13 mouse cellular contexts compared by ENCODE assay signal in the genomic region with DNA sequence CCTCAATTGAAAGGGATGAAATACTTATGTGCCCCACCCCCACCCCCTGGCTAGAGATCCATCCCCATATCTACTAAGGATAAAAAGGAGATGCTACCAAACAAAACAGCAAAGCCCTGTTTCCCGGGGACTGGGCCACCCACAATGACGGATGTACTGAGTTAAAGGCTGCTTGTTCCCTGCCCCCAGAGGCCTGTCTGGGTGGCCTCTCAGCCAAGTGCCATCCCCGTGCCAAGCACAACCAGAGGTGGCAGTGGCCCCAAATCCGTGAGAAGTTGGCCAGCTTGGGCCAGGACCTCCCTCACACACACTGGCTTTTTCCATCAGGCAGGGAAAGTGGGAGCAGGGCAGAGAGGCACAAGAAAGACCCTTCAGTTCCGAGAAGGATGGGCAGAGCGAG. TPM values are rescaled to one million over a fixed set of nuclear protein-coding genes. Genes with fewer than 3 reads are reported as not detected.
A peak's percentile ranks its signal among the peaks of the same experiment; 100 is the strongest.
DNase-seq lines count a peak whose midpoint lies in the region; ATAC-seq and TF ChIP-seq lines count a peak whose summit lies in the region.
"Had no signal": no experiment of that assay in that cellular context is flagged by ENCODE, and none has a peak within 500 bp of the region (broad histone marks: within the 10 kb centered on the region; RNA-seq: fewer than 3 reads in every experiment).

No protein-coding gene starts in this region.

- no peak overlapping the region for H3K4me3 ChIP-seq in hindbrain, embryonic 14.5 days (replicated peaks; ENCODE audit: low read length)
- no peak overlapping the region for H3K4me3 ChIP-seq in hindbrain, embryonic 13.5 days
- H3K4me3 ChIP-seq in lung, embryonic 14.5 days (ENCODE audit: low read depth, low read length), result no peak overlapping the region
- H3K4me3 ChIP-seq: embryonic facial prominence, embryonic 12.5 days; neural tube, embryonic 13.5 days had no signal

- no peak overlapping the region for H3K4me2 ChIP-seq in hindbrain, embryonic 14.5 days (replicated peaks)
- H3K4me2 ChIP-seq in hindbrain, embryonic 13.5 days, result no peak overlapping the region
- no peak overlapping the region for H3K4me2 ChIP-seq in lung, embryonic 14.5 days
- H3K4me2 ChIP-seq: embryonic facial prominence, embryonic 12.5 days; midbrain, embryonic 11.5 days; neural tube, embryonic 13.5 days had no signal

- H3K4me1 ChIP-seq in hindbrain, embryonic 14.5 days (replicated peaks; ENCODE audit: control insufficient read depth, insufficient read depth, low read length), result peaks cover 10% of the 10 kb centered on the region; the same call in 1 of the 2 replicates
- peaks cover 35% of the 10 kb centered on the region for H3K4me1 ChIP-seq in hindbrain, embryonic 13.5 days (replicated peaks)
- peaks cover 49% of the 10 kb centered on the region for H3K4me1 ChIP-seq in lung, embryonic 14.5 days (ENCODE audit: insufficient read depth)

- TF ChIP-seq CTCF in lung, embryonic 14.5 days (IDR thresholded peaks at IDR 0.05; ENCODE audit: low read depth), result peak; percentile 20; the same call in 1 of the 2 replicates

- H3K27me3 ChIP-seq in hindbrain, embryonic 14.5 days (ENCODE audit: control insufficient read depth, insufficient read depth, low read length), result no peaks in the 10 kb centered on the region
- no peaks in the 10 kb centered on the region for H3K27me3 ChIP-seq in hindbrain, embryonic 13.5 days
- no peaks in the 10 kb centered on the region for H3K27me3 ChIP-seq in lung, embryonic 14.5 days (ENCODE audit: insufficient read depth, low read length)
- H3K27me3 ChIP-seq: embryonic facial prominence, embryonic 12.5 days; neural tube, embryonic 13.5 days had no signal

- ATAC-seq in hindbrain, embryonic 14.5 days (ENCODE audit: low FRiP score), result peak; percentile 40; the same call in 1 of the 2 replicates
- ATAC-seq in hindbrain, embryonic 13.5 days (ENCODE audit: low FRiP score), result no peak
- no peak for ATAC-seq in lung, embryonic 14.5 days (ENCODE audit: insufficient read depth)

- WGBS in hindbrain, embryonic 14.5 days, result 49% methylated on average over 6 of the region's 6 CpGs
- 44% methylated on average over 6 of the region's 6 CpGs for WGBS in hindbrain, embryonic 13.5 days
- WGBS in lung, embryonic 14.5 days, result 41% methylated on average over 6 of the region's 6 CpGs

- H3K36me3 ChIP-seq in hindbrain, embryonic 14.5 days (replicated peaks; ENCODE audit: control insufficient read depth, insufficient read depth), result no peaks in the 10 kb centered on the region
- no peaks in the 10 kb centered on the region for H3K36me3 ChIP-seq in hindbrain, embryonic 13.5 days
- H3K36me3 ChIP-seq in lung, embryonic 14.5 days (ENCODE audit: insufficient read depth), result peaks cover 10% of the 10 kb centered on the region; the same call in 1 of the 2 replicates
- H3K36me3 ChIP-seq: neural tube, embryonic 13.5 days had no signal

- no peak overlapping the region for H3K9ac ChIP-seq in hindbrain, embryonic 14.5 days
- H3K9ac ChIP-seq in hindbrain, embryonic 13.5 days, result no peak overlapping the region
- no peak overlapping the region for H3K9ac ChIP-seq in lung, embryonic 14.5 days
- H3K9ac ChIP-seq: embryonic facial prominence, embryonic 12.5 days; liver, embryonic 14.5 days; neural tube, embryonic 13.5 days had no signal

- H3K9me3 ChIP-seq in hindbrain, embryonic 14.5 days (ENCODE audit: control insufficient read depth, low read length), result no peaks in the 10 kb centered on the region
- H3K9me3 ChIP-seq in hindbrain, embryonic 13.5 days, result no peaks in the 10 kb centered on the region
- H3K9me3 ChIP-seq in lung, embryonic 14.5 days (ENCODE audit: low read depth, low read length), result no peaks in the 10 kb centered on the region
- H3K9me3 ChIP-seq: embryonic facial prominence, embryonic 12.5 days had no signal

- DNase-seq in adrenal gland, postnatal 10 days, result peak; percentile 74
- DNase-seq in adrenal gland, adult 2 months, result no peak
- no peak for DNase-seq in hindbrain, embryonic 14.5 days (ENCODE audit: low spot score)
- DNase-seq in lung, embryonic 14.5 days, result peak; percentile 72
- DNase-seq in lung, postnatal 36 days, result no peak
- peak; percentile 31 for DNase-seq in cerebellum, adult 9-10 months
- no peak for DNase-seq in thymus, postnatal 14 days
- DNase-seq: spleen, adult 18-20 months had no signal

- H3K27ac ChIP-seq in hindbrain, embryonic 14.5 days, result no peak overlapping the region
- H3K27ac ChIP-seq in hindbrain, embryonic 13.5 days, result no peak overlapping the region
- peak overlapping the region; percentile 69; the same call in 1 of the 2 replicates for H3K27ac ChIP-seq in lung, embryonic 14.5 days (ENCODE audit: low read depth)
- H3K27ac ChIP-seq: embryonic facial prominence, embryonic 12.5 days; liver, embryonic 14.5 days; neural tube, embryonic 13.5 days had no signal

RNA-seq across cellular contexts. Expression of a gene that starts 45.0 kb away (rescaled TPM):
- total RNA-seq in adrenal gland, postnatal 10 days (2021), result 10 to 100 TPM; 24.4 to 31.8 TPM
- total RNA-seq in adrenal gland, adult 2 months (2021), result 10 to 100 TPM; 30.4 to 33.7 TPM
- polyA plus RNA-seq in adrenal gland, adult 2 months (2012; rRNA removed), result 29.5 and 41.9 TPM in 2 replicates
- polyA plus RNA-seq in hindbrain, embryonic 14.5 days (2014; fragmentation: Nextera tagmentation; extraction: Ambion mirVana), result 7.3 and 9.0 TPM in 2 replicates
- polyA plus RNA-seq in hindbrain, embryonic 13.5 days (2015; fragmentation: Nextera tagmentation; extraction: Ambion mirVana), result 11.9 and 12.0 TPM in 2 replicates
- polyA plus RNA-seq in lung, embryonic 14.5 days (2014; fragmentation: Nextera tagmentation; extraction: Ambion mirVana), result 16.1 and 16.4 TPM in 2 replicates

Comparison
In these comparisons a context has a peak if more than half of its experiments do, and no peak if none do; other contexts are left out.
1. DNase-seq: peak in adrenal gland, postnatal 10 days (single experiment), lung, embryonic 14.5 days (single experiment) and cerebellum, adult 9-10 months (single experiment); none in adrenal gland, adult 2 months (single experiment), hindbrain, embryonic 14.5 days (single experiment), lung, postnatal 36 days (single experiment) and thymus, postnatal 14 days (single experiment).